Mouse (Mus musculus) adrenal gland (tissue): ENCODE data around the gene Olfr19.
"Not testable (repeated sequence)": the region's sequence is repeated elsewhere in the genome, so short reads cannot be mapped to it uniquely, and the experiment has no call there.

Experiments
- intact Hi-C: fragments of 180-260 bp; cut with DNase I; formaldehyde crosslinking; loops from one replicate; pipeline ENCODE4 v1.15.1; 2025
- long read RNA-seq, 2 experiments: library from polyadenylated mRNA; unstranded; transcript quantifications; one replicate each; pipeline ENCODE4 v2.0.0; 2020; ENCODE audit warnings: borderline replicate concordance in 1 of 2; ENCODE audit not compliant: insufficient replicate concordance in 1 of 2

Gene Olfr19
- long read RNA-seq, experiment 1, result 0 reads
- long read RNA-seq, experiment 2, result 0 reads

DNA sequence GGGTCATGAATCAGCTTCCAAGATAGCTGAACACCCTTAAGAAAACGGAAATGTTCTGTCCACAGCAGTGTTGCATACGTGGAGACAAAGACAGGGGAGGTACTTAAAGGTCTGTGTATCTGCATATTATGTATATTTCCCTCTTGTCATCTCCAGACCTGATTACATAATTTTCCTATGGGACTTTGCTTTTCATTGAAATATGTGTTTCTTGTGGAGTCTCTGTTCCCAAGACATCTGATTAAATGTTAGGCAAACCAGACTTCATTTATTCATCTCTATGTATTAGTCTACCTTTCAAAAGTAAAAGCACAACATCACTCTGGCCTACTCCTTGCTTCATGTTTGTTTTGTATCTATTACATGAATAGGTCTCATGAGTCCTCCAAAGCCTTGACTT is at the start of gene Olfr19:
Olfr19 (minus strand) TSS at position 101 of the 400 bp plus-strand sequence.
- intact Hi-C loops, result no loop called here

DNA sequence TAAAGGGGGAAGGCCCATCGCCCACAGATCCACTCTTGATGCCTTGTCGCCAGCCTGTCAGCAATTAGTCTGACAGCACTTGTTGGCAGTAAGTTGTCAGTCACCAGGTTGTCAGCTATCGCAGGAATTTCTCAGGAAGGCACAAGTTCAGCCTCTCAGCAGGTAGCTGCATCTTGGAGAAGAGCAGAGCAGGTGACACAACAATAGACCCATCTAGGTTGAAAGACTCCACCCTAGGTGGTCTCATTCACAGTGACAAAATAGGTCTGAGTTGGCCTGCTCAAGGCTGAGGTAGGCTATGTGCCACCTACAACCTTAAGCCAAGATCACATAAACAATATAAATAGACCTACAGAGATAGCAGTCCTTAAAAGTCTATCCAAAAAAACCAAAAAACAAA is 8.8 kb upstream of the Olfr19 start:
- intact Hi-C loops, result no loop called here

DNA sequence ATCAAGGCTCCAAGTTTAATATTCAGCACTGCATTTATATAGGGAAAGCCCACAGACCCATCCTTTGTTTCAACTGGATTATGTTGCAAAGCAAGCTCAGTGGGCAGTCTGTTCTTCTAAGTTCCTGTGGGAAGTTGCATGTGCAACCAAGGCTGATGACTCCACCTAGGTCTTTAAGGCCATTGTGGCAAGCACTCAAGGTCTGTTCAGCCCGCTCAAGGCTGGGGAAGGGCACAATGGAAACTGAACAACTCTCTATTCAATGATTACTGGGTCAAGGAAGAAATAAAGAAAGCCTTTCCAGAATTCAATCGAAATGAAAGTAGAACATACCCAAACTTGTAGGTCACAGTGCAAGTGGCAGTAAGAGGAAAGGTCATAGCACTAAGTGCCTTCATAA is 7.8 kb upstream of the Olfr19 start:
- intact Hi-C loops, result no loop called here

DNA sequence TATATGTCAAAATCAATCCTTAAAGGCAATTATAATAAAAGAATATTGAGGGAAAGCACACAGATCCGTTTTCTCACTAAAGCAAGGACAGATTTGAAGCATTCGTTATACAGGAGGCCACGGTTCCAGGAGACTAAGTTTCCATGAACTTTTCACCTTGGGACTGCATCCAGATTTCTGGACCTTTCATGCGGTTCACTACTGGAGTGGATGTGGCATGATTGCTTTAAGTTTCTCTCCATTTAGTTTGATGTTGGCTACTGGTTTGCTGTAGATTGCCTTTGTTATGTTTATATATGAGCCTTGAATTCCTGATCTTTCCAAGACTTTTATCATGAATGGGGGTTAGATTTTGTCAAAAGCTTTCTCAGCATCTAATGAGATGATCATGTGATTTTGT is 11.2 kb downstream of the Olfr19 start:
- intact Hi-C loops, result no loop called here

DNA sequence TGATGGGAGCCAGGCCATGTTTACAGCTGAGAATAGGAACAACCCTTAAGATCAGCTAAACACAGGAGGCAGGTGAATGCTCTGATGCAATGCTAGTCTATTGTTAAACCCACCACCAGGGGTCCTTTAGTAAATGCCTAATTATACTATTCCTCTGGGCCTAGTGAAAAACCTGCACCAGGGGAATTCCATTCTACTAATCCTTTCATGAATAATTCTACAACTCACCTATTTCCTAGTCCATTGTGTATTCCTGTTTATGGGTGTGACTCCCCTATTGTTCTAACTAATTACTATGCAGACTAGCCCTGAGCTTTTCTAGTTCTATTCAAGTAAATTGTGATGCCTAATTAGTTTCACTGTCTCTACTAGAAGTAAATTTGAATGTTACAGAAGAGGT is 11.7 kb downstream of the Olfr19 start:
- intact Hi-C loops, result not testable (repeated sequence)

DNA sequence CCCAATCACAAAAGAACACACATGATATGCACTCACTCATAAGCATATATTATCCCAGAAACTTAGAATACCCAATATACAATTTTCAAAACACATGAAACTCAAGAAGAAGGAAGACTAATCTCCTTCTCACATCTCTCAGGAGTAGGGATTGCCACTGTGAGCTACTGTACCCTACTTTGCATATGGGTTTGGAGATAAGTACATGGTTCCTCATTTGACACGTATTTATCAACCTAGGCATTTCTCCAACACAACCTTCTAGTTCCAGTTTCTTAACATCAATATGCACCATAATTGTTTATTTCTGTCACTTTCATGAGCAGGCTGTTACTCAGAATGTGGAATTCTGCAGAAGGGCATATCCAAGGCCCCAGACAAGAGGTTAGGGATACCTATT is 31.1 kb downstream of the Olfr19 start:
- intact Hi-C loops, result no loop called here

DNA sequence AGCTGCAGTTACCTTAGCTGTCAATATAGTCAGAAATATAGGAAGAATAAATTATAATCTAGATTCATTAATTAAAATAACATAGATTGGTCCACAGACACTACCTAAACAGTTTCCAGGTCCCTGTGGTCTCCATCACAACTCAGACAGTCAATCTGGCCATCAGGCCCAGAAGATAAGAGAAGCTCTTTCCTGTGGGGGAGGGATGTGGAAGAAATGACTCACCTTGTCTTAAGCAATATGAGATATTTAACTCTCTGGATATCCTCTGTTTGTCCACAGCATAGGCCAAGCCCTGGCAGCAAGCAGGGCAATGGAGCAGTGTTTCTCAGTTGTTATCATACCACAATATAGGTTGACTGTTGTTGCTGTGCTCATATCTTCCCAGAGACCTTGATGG is 42.5 kb downstream of the Olfr19 start:
- intact Hi-C loops, result no loop called here
